Mouse (Mus musculus): Measurements from ENCODE around the gene Vps13a. TPM values are rescaled to one million over a fixed set of nuclear protein-coding genes. Genes with fewer than 3 reads are reported as not detected.

Vps13a gene
- total RNA-seq, 4 experiments from 2014 or later, result 63.7 to 78.3 (median 70.5) TPM

GRCm38 (mm10) chr19:16584546-16584945 is 196.2 kb downstream of the Vps13a start:
- no peak for DNase-seq (ENCODE audit: low spot score in 2 of 2)

- no peak for DNase-seq (ENCODE audit: low spot score in 2 of 2)
Observed at GRCm38 (mm10) chr19:16580501-16580900, 200.2 kb downstream of the Vps13a start.

- DNase-seq (ENCODE audit: low spot score in 2 of 2), result no peak
Observed at GRCm38 (mm10) chr19:16579656-16580260, 201.0 kb downstream of the Vps13a start.

DNA sequence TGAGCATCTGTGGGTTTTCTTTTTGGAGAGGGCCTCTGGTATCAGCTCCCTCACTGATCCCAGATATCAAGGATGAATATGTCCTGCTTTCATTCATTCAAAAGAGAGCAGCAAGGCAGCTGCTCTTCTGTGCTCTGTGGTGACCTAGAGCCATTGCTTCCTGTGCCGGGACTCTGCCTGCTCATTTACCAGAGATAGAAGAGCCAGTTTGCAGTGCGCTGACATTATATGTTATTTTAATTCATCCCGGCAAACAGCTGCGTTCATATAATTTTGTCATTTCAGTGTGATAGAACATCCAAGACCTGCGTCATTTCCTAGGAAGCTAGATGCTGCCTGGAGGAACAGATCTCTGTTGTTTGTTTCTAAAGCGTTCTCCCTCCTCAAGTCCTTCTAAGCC is 203.9 kb downstream of the Vps13a start:
- no peak for DNase-seq (ENCODE audit: low spot score in 2 of 2)

Other genes with a start within 250 kb of the Vps13a start
- gene Foxb2, start 92.9 kb upstream of the Vps13a start, total RNA-seq (2022), result not detected
- 100 to 1,000 TPM in 2 of 4 experiments, 10 to 100 TPM in 2; 89.6 to 103 (median 97.8) TPM for gene Prune2, start 175.2 kb upstream of the Vps13a start, total RNA-seq (2022)